Mouse (Mus musculus) lung, postnatal 0 days (tissue): ENCODE data around the gene Jmjd8.

Experiments
- CTCF ChIP-seq: IDR thresholded peaks from 2 replicates; pipeline ENCODE4 v1.5.1; 2016; ENCODE audit warnings: antibody characterized with exemption, mild to moderate bottlenecking
- EP300 ChIP-seq: IDR thresholded peaks from 2 replicates; pipeline ENCODE4 v1.6.1; 2016; ENCODE audit warnings: antibody characterized with exemption, mild to moderate bottlenecking, control low read depth

- TF ChIP-seq CTCF (no peak), EP300 (no peak)
These were observed 47.8 kb downstream of the Jmjd8 start for GRCm38 (mm10) chr17:25876347-25876915.
